Mouse (Mus musculus) kidney, adult 2 months (tissue): ENCODE measurements around the gene Wdr77. TPM values are rescaled to one million over a fixed set of nuclear protein-coding genes. Genes with fewer than 3 reads are reported as not detected.
A peak's percentile ranks its signal among the peaks of the same experiment; 100 is the strongest.
"Not testable (repeated sequence)": the region's sequence is repeated elsewhere in the genome, so short reads cannot be mapped to it uniquely, and the experiment has no call there.

ENCODE experiments used
- DNase-seq: peaks from one replicate; pipeline ENCODE4 v3.0.0; 2021
- H3K27ac ChIP-seq: fragments of 200-500 bp; 2 replicates; pipeline ENCODE4 v1.5.1; 2012; ENCODE audit warnings: low read depth, low read length, control low read depth, inconsistent platforms; ENCODE audit not compliant: insufficient read depth
- H3K27me3 ChIP-seq: fragments of 200-500 bp; replicated peaks from 2 replicates; pipeline ENCODE4 v1.6.1; 2012; ENCODE audit warnings: mild to moderate bottlenecking, moderate library complexity, low read length, inconsistent platforms; ENCODE audit not compliant: control insufficient read depth, insufficient read depth
- H3K36me3 ChIP-seq: fragments of 200-500 bp; 2 replicates; pipeline ENCODE4 v1.6.1; 2012; ENCODE audit warnings: mild to moderate bottlenecking, moderate library complexity, low read length, inconsistent platforms; ENCODE audit not compliant: control insufficient read depth, insufficient read depth
- H3K4me1 ChIP-seq: fragments of 200-500 bp; 2 replicates; pipeline ENCODE4 v1.6.1; 2011; ENCODE audit warnings: low read length; ENCODE audit not compliant: control insufficient read depth, insufficient read depth
- H3K4me3 ChIP-seq: fragments of 200-500 bp; 2 replicates; pipeline ENCODE4 v1.5.1; 2011; ENCODE audit warnings: mild to moderate bottlenecking, low read depth, low read length, control low read depth; ENCODE audit not compliant: insufficient read depth
- CTCF ChIP-seq: fragments of 200-500 bp; conservative IDR thresholded peaks from 2 replicates; pipeline ENCODE4 v1.5.1; 2011; ENCODE audit warnings: low read depth, mild to moderate bottlenecking, control low read depth, low read length, moderate library complexity, mixed read lengths; ENCODE audit not compliant: insufficient read depth, insufficient read length
- POLR2A ChIP-seq: fragments of 200-500 bp; IDR thresholded peaks from one replicate; pipeline ENCODE4 v1.6.1; 2011; ENCODE audit warnings: low read depth, low read length, control low read depth
- WGBS: fragments of 180-500 bp; shearing (Covaris S2); methylation state at CpG from one replicate; pipeline ENCODE4 v1.1.7; 2018; 5-methylcytosine and 5-hydroxymethylcytosine counted together
- polyA plus RNA-seq: library from polyadenylated mRNA; depleted of rRNA; stranded (reverse); fragments of >200 nt; gene quantifications from 2 replicates; pipeline ENCODE4 v1.2.3, GENCODE M21; 2012; rRNA removed

The Wdr77 gene
- 28.6 and 36.4 TPM in 2 replicates for polyA plus RNA-seq

DNA sequence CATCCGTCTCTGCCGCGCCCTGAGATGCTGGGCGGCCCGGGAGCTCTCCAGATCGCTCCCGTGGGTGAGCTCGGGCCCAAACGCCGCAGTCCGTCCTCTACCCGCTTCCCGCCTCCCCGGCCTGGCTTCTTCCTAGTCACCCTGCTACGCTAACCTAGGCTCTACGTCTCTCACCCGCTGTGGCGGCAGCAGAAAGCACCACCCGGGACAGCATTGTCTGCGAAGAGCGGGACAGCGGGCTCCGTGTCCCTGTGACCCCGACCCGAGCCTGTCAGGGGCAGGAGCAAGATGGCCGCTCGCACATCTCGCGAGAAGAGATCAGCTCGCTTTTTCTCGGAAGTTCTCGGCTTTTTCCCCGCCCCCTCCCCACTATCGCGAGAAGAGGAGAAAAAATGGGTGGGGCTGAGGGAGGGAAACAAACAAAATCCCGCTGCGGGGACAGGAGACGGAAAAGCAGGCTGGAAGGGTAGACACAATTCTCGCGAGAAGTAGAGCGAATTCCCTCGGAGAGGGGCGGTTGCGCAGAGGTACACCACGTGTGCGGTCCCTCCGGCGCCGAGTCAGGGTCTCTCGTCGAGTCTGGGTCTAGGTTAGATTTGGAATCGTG, at the start of gene Wdr77:
Wdr77 (plus strand) TSS at position 396 of the 607 bp plus-strand sequence.
- peak; percentile 98 for DNase-seq
- Histone ChIP-seq H3K27ac (peak within 1 kb of the TSS; percentile 98), H3K4me3 (peak within 1 kb of the TSS; percentile 82), H3K4me1 (peaks cover 11% of the 10 kb centered on the region), H3K27me3 (no peaks in the 10 kb centered on the region), H3K36me3 (peaks cover 4% of the 10 kb centered on the region; the same call in 1 of the 2 replicates)
- under 1% methylated on average over 52 of the region's 52 CpGs for WGBS
- no peak for TF ChIP-seq CTCF
- peak; percentile 89 for TF ChIP-seq POLR2A

DNA sequence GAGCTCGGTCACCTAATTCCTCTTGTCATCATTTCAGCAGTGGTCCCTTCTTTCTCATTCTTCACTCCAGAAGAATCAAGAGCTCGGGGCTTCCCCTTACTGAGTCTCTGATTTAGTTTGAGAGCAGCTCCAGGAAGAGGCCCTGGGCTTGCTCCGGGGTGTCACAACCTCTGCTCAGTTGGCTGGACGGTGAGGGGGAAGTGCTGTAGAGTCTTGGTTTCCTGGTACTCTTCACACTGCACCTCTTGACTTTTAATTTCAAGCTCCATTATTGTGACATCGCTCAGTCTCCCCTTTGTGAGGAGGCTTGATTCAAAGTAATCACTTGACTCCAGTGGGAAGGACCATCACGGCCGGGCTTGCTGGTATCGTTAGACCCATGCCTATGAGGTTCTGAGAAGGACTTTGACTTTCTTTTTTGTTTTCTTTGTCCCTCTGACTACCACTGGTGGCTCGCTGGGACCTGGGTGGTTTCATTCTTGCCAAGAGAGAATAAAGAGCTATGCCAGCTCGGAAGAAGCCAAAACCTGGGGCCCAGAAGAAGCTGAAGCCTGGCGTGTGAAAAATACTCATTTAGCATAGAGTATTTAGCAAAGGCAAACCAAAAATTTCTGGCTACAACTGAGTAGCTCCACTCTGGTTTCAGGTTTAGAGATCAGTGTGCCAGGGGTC, 48.5 kb upstream of the Wdr77 start:
- DNase-seq = no peak
- WGBS = 84% methylated on average over 11 of the region's 11 CpGs
- Histone ChIP-seq H3K27me3 (no peaks in the 10 kb centered on the region), H3K4me1 (no peaks in the 10 kb centered on the region), H3K27ac (no peak overlapping the region), H3K4me3 (no peak overlapping the region), H3K36me3 (no peaks in the 10 kb centered on the region)
- TF ChIP-seq CTCF = no peak
- TF ChIP-seq POLR2A = no peak

DNA sequence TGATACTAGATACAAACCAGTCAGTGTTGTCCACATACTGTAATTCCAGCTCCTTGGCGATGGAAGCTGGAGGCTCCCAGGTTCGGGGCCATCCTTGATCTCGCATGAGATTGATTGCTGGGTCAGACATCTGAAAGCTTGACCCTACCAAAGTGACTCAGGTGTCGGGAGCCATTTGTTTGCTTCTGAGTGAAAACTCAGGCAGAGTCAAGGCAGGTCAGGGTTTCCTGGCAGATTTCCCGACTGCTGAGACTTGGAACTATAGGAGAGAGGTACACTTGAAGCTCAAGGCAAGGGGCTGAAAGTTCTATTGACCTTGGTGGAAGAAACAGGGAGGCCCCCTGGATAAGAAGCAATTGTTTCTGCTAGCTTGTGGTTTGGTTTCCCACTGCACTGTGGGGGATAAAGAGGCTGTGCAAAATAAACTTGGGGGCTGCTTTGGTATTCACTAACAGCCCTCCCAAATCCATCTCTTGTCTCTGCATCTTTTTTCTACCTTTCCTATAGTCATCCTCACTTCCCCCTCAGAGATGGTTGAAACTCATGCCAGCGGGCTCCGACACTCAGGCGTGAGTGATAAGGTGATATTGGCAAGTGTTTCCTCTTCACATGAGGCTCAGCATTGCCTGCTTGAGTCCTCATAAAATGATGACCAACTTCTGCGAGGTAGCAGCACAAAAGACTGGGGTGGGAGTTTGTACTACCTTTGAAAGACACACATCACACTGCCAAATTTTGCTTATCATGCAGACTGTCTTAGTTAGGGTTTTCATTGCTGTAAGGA, 46.9 kb upstream of the Wdr77 start:
- no peak overlapping the region for H3K4me3 ChIP-seq
- TF ChIP-seq CTCF = no peak
- no peak for TF ChIP-seq POLR2A
- no peaks in the 10 kb centered on the region for H3K27me3 ChIP-seq
- H3K36me3 ChIP-seq = no peaks in the 10 kb centered on the region
- H3K27ac ChIP-seq = no peak overlapping the region
- DNase-seq = no peak
- no peaks in the 10 kb centered on the region for H3K4me1 ChIP-seq
- 59% methylated on average over 9 of the region's 9 CpGs for WGBS

DNA sequence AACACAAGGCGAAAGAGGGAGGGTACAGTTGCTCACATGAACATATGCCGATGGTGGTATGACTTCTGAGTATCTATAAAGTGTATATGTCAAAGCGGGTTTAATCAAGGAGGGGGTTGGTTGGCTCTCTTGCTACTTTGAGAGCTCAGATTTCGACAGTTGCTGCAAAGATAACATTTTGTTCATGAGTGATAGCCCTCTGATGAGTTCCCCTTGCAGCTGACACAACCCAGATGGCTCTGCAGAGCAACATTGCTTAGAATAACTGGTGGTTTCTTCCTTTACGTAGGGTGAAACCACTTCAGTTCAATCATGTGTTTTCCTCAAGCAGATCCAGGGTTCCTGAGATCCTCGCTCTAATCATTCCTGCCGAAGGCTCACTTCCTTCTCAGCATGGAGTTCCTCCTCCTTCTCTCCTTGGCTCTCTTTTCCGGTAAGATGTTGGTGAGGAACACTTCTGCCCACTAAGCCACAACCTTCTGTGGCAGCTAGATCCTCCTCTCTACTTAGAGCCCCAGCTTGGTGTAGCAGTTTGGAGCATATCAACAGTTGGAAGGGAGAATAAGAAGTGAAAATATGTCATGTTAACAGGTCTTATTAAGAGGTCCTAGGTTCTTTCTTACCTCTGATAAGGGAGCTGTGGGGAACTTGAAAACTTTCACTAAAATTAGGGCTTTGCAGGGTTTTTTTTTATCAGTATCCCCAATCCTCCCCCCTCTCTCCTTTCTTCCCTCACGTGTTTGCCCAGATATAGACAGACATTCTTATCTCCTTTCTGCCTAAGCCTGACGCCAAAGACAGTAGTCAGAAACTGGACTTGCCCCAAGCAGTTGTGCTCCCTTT, 45.1 kb upstream of the Wdr77 start:
- DNase-seq = no peak
- Histone ChIP-seq H3K4me1 (no peaks in the 10 kb centered on the region), H3K36me3 (no peaks in the 10 kb centered on the region), H3K27me3 (no peaks in the 10 kb centered on the region), H3K4me3 (no peak overlapping the region), H3K27ac (no peak overlapping the region)
- TF ChIP-seq POLR2A (no peak), CTCF (no peak)
- WGBS = 40% methylated on average over 10 of the region's 10 CpGs

DNA sequence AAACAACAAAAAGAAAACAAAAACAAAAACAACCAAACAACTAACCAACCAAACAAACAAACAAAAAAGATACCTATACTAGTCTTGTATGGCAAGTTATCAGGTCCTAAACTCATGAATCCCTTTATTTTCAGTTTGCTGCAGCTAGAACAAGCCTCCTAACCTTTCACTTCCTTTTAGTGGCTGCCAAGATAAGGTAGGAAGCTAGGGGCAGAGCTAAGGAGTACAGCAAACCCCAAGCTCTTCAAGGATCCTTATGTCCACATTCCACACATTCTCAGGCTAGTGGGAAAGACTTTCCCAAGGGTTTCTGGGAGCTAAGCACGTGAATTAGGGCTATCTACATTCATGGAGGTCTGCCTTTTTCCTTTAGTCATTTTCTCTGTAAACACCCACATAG, 43.9 kb upstream of the Wdr77 start:
- no peak for DNase-seq
- Histone ChIP-seq H3K27ac (no peak overlapping the region), H3K4me1 (no peaks in the 10 kb centered on the region), H3K4me3 (no peak overlapping the region), H3K36me3 (no peaks in the 10 kb centered on the region), H3K27me3 (no peaks in the 10 kb centered on the region)
- TF ChIP-seq POLR2A = no peak
- no peak for TF ChIP-seq CTCF
- 42% methylated on average over 1 of the region's 1 CpGs for WGBS

DNA sequence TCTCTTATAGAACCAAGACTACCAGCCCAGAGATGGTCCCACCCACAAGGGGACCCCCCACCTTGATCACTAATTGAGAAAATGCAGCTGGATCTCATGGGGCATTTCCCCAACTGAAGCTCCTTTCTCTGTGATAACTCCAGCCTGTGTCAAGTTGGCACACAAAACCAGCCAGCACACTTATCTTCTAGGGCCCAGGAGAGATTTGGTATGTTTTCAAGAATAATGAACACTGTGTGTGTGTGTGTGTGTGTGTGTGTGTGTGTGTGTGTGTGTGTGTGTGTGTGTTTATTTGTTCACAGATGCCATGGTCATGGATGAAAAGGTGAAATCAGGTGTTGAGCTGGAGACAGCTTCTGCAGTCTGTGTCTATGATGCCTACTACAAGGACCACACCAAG, 42.7 kb upstream of the Wdr77 start:
- not testable (repeated sequence) for H3K27me3 ChIP-seq, H3K36me3 ChIP-seq, H3K4me1 ChIP-seq, H3K4me3 ChIP-seq, H3K27ac ChIP-seq, DNase-seq
